Mouse (Mus musculus) forebrain, embryonic 15.5 days (tissue): ENCODE data around the gene Ube2h. TPM values are rescaled to one million over a fixed set of nuclear protein-coding genes. Genes with fewer than 3 reads are reported as not detected.

ENCODE experiments used
- ATAC-seq: fragments of 200-750 bp; cut with Nextera tagmentation; replicated peaks from 2 replicates; pipeline ENCODE4 v1.8.0; 2017; ENCODE audit warnings: mild to moderate bottlenecking, moderate TSS enrichment, moderate library complexity
- H3K27ac ChIP-seq: fragments of 300-500 bp; sonication (generic); replicated peaks from 2 replicates; pipeline ENCODE4 v1.5.1; 2015; ENCODE audit warnings: mild to moderate bottlenecking, inconsistent platforms
- H3K27me3 ChIP-seq: fragments of 300-500 bp; sonication (generic); 2 replicates; pipeline ENCODE4 v1.6.1; 2015; ENCODE audit warnings: inconsistent platforms
- H3K36me3 ChIP-seq: fragments of 300-500 bp; sonication (generic); 2 replicates; pipeline ENCODE4 v1.6.1; 2015; ENCODE audit warnings: mild to moderate bottlenecking, inconsistent platforms
- H3K4me1 ChIP-seq: fragments of 300-500 bp; sonication (generic); 2 replicates; pipeline ENCODE4 v1.6.1; 2015; ENCODE audit warnings: inconsistent platforms
- H3K4me2 ChIP-seq: fragments of 300-500 bp; sonication (generic); replicated peaks from 2 replicates; pipeline ENCODE4 v1.6.1; 2015; ENCODE audit warnings: mild to moderate bottlenecking, inconsistent platforms
- H3K4me3 ChIP-seq: fragments of 300-500 bp; sonication (generic); 2 replicates; pipeline ENCODE4 v1.5.1; 2015; ENCODE audit warnings: mild to moderate bottlenecking, inconsistent platforms
- H3K9ac ChIP-seq: fragments of 300-500 bp; sonication (generic); replicated peaks from 2 replicates; pipeline ENCODE4 v1.6.1; 2015; ENCODE audit warnings: mild to moderate bottlenecking, inconsistent platforms
- H3K9me3 ChIP-seq: fragments of 300-500 bp; sonication (generic); 2 replicates; pipeline ENCODE4 v1.6.1; 2016; ENCODE audit warnings: inconsistent platforms
- WGBS: fragments of 180-500 bp; shearing (Covaris S2); methylation state at CpG from one replicate; pipeline ENCODE4 v1.1.7; 2015; ENCODE audit warnings: mixed read lengths; 5-methylcytosine and 5-hydroxymethylcytosine counted together
- polyA plus RNA-seq: library from polyadenylated mRNA; unstranded; fragments of >200 nt; fragmentation: Nextera tagmentation; extraction: Ambion mirVana; gene quantifications from 2 replicates; pipeline ENCODE4 v1.2.1, GENCODE M21; 2015

Gene Ube2h
- polyA plus RNA-seq, 1 experiment from 2014 or later: 68.5 TPM

DNA sequence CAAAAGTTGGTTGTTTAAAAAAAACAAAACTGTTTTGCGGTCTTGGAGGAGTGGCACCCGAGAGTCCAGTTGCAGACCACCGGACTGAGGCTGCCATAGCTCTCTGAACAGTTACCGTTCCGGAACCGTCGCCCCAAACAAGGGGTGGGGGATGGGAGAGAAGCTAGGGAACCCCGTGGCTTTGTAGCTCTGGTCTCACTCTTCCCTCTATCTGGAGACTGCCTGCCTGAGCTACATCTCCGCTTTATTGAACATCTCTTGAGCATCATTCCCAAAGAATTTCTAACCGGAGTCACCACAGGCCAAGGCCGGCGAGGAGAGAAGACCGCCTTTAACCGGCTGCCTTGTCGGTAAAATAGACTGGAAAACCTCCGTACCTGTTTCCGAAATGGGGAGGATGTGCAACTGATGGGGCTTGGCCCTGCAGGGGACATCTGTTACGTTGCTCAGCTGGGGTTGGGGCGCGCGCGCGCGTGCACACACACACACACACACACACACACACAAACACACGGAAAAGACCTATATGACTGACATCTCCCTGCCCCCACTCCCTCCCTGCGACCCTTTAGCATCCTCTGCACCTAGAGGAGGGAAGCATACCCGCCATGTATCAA is 126.2 kb downstream of the Ube2h start:
- H3K4me3 ChIP-seq: no peak overlapping the region
- H3K27me3 ChIP-seq: peaks cover 77% of the 10 kb centered on the region
- WGBS: under 1% methylated on average over 27 of the region's 27 CpGs
- H3K36me3 ChIP-seq: no peaks in the 10 kb centered on the region
- no peak for ATAC-seq
- H3K9ac ChIP-seq: no peak overlapping the region
- no peak overlapping the region for H3K4me2 ChIP-seq
- no peaks in the 10 kb centered on the region for H3K9me3 ChIP-seq
- no peak overlapping the region for H3K27ac ChIP-seq
- H3K4me1 ChIP-seq: peaks cover 36% of the 10 kb centered on the region

DNA sequence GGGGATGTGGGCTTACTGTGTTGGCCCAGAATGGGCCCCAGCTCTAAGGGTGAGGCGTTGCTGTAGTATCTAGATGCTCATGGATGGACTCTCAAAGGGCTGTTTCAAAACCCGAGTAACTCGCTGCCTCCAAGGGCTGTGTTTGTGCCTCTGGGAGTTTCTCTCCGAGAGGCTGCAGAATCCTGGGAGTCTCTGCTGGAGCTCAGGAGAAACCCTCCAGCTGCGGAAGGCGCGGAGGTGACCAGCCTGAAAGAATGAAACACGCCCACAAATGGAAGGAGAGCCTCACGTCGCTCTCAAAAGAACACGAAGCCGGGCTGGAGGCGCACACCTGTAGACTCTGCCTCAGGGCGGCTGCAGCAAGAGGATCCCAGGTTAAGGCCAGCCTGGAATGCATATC is 127.0 kb downstream of the Ube2h start:
- Histone ChIP-seq H3K4me1 (peaks cover 41% of the 10 kb centered on the region), H3K4me3 (no peak overlapping the region), H3K27ac (no peak overlapping the region)

DNA sequence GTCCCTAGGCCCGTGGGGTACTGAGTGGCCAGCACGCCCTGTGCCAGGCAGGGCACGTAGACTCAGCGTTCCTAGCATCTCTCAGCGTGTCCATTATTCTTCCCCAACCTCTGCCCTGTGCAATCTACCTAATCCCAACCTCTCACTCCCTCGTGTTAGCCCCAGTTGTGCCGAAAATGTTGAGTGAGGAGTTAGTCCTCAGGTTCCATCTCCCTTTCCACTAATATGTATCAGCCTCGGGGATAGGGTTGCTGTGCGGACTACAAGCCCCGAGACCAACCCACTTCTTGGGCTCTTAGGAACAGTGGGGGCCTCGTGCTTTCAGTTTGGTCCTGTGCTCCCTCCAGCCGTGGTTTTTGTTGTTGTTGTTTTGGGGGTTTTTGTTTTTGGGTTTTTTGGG is 127.8 kb downstream of the Ube2h start:
- 3% methylated on average over 12 of the region's 12 CpGs for WGBS

More for the DNA sequence above, 127.0 kb downstream of the Ube2h start:
- ATAC-seq: no peak
- Histone ChIP-seq H3K36me3 (no peaks in the 10 kb centered on the region), H3K9ac (no peak overlapping the region), H3K9me3 (no peaks in the 10 kb centered on the region), H3K4me2 (no peak overlapping the region), H3K27me3 (peaks cover 84% of the 10 kb centered on the region)
- WGBS: 2% methylated on average over 14 of the region's 14 CpGs

DNA sequence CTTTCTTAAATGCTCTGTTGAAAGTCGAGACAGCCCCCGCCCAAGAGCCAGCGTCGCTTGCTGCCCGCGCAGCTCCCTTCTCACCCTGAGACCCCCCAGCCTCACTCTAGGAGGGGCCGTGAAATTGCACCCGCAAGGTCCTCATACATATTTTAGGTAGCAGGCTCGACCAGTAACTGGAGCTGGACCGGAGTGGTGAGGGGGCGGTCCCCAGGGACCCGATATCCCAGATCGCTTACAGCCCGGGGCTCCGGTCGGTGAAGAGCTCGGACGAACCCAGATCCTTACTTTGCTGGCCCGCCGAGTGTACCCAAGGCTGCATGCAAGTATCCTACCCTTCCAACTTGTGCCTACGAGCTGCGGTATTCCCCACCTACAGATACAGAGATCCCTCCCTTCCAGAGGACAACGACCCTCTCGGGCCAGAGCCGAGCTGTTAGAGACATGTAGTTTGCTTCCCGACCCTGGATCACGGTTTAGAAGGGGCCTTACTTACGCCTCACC is 128.4 kb downstream of the Ube2h start:
- H3K36me3 ChIP-seq: no peaks in the 10 kb centered on the region
- H3K4me2 ChIP-seq: peak overlapping the region; percentile 14; the same call in 1 of the 2 replicates
- H3K9ac ChIP-seq: no peak overlapping the region
- no peak overlapping the region for H3K27ac ChIP-seq
- H3K4me3 ChIP-seq: peak overlapping the region; percentile 14; the same call in 1 of the 2 replicates
- WGBS: 2% methylated on average over 28 of the region's 28 CpGs
- H3K27me3 ChIP-seq: peaks cover 88% of the 10 kb centered on the region
- H3K4me1 ChIP-seq: peaks cover 41% of the 10 kb centered on the region
- no peak for ATAC-seq
- H3K9me3 ChIP-seq: no peaks in the 10 kb centered on the region

More for the DNA sequence above, 127.8 kb downstream of the Ube2h start:
- H3K4me3 ChIP-seq: no peak overlapping the region
- H3K27me3 ChIP-seq: peaks cover 88% of the 10 kb centered on the region
- no peaks in the 10 kb centered on the region for H3K9me3 ChIP-seq
- ATAC-seq: no peak
- H3K4me2 ChIP-seq: no peak overlapping the region
- H3K27ac ChIP-seq: no peak overlapping the region
- H3K36me3 ChIP-seq: no peaks in the 10 kb centered on the region
- H3K4me1 ChIP-seq: peaks cover 41% of the 10 kb centered on the region
- H3K9ac ChIP-seq: no peak overlapping the region

DNA sequence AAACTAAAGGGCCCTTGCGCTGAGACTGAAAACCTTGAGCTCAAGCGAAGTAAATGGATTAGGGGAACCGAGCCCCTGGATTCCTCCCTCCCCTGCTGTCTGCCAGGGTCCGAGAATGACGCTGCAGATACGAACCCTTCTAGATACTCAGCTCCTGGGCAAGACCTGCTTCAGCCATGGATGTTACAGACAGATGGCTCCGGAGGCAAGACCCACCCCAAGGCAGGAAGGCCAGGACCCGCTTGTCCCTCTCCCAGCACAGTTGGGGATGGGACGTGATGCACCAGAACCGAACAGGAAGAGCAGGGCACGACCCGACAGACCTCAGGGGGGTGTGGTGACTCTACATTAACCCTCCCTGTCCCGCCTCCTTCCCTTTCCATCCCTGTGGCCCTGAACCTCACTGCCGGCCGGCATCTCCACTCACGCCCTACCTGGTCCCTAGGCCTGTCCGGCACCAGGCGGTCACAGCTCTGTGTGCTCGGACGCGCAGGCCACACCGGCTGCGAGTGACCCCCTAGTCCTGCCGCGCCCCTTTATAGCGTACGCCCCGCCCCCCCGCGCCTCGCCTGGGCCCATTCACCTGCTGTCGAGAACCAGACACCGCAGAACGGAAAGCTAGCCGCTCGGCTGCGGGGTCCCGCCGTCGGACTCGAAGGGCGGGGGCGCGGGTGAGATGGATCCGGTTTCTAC is 129.0 kb downstream of the Ube2h start:
- Histone ChIP-seq H3K27ac (no peak overlapping the region), H3K27me3 (peaks cover 87% of the 10 kb centered on the region), H3K9me3 (no peaks in the 10 kb centered on the region), H3K4me2 (peak overlapping the region; percentile 14), H3K4me3 (peak overlapping the region; percentile 14; the same call in 1 of the 2 replicates), H3K9ac (no peak overlapping the region), H3K36me3 (no peaks in the 10 kb centered on the region), H3K4me1 (peaks cover 41% of the 10 kb centered on the region)
- no peak for ATAC-seq
- WGBS: under 1% methylated on average over 45 of the region's 45 CpGs

DNA sequence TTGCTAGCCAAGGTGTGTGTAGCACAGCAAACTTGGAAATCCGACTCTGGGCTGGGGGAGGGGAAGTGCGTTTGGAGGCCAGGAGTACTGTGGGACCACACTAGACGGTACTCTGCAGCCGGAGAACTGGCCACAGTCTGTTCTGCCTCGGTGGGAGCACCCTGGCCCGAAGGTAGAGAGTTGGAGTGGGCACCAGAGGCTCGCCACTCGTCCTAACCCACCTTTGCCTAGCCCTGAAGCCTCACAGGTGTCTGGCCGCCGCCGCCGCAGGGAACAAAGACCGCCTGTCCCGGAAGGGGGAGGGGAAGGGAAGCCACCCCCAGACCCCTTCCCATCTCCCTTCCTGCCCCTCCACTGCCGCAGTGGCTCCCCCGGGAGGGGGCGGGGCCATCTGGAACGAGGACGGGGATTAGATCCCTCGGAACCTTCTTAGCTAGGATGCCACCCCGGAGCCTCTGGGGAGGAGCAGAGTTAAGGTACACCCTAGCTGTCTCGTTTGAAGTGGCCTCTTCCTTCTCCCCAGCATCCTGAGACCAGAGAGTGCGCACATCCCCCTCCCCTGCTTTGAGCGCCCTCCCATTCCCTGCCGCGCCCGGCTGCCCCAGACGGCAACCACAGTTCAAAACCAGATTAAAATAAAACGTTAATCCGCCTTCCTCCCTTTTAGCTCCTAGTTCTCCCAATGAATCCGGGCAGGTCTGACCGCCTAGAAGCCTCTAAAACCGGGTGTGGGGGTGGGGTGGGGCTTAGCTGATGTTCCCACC is 129.7 kb downstream of the Ube2h start:
- peaks cover 41% of the 10 kb centered on the region for H3K4me1 ChIP-seq
- peak overlapping the region; percentile 16; the same call in 1 of the 2 replicates for H3K4me3 ChIP-seq
- ATAC-seq: no peak
- no peaks in the 10 kb centered on the region for H3K9me3 ChIP-seq
- peak overlapping the region; percentile 16; the same call in 1 of the 2 replicates for H3K4me2 ChIP-seq
- H3K9ac ChIP-seq: no peak overlapping the region
- no peaks in the 10 kb centered on the region for H3K36me3 ChIP-seq
- peaks cover 85% of the 10 kb centered on the region for H3K27me3 ChIP-seq
- 1% methylated on average over 32 of the region's 33 CpGs for WGBS
- no peak overlapping the region for H3K27ac ChIP-seq

DNA sequence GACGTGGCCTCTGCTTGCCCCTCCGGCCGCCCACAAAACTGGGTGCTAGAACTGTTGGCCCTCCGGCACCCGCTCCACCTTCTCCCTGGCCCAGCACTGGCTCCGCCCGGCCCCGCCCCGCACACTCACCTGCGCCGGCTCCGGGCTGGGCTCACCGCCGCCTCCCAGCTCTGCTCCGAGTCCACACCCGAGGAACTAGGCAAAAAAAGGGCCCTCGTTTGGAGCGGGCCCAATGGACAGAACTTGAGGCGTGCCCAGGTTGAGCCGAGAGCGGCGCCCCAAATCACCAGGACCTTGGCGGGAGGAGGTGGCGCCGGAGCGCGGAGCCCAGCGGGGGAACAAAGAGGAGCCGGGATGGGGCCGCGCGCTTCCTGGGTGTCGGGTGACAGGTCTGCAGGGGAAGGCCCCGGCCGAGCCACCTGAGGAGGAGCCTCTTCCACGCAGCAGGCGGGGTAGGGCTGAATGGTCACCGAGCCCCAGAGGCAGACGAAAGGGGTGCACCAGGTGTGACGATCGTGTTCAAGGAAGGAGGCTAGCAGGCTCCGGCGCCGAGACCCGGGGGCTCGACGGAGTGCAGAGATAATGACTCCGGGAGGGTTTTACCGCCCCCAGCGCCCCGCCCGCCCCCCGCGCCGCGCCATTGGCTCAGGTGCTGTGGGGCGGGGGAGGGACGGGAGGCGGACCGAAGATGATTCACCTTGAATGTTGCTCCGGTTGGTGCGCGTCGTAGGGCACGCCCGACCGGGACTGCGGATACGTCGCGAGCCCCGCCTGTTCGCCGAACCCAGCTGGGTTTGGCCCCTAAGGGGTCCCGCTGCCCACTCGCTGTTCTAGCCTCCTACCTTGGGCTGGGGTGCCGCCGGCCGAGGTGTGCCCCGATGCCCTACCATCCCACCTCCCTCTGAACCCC is 130.5 kb downstream of the Ube2h start:
- Histone ChIP-seq H3K9me3 (no peaks in the 10 kb centered on the region), H3K27me3 (peaks cover 76% of the 10 kb centered on the region), H3K27ac (no peak overlapping the region), H3K36me3 (no peaks in the 10 kb centered on the region), H3K4me3 (peak overlapping the region; percentile 16), H3K4me1 (peaks cover 38% of the 10 kb centered on the region), H3K4me2 (peak overlapping the region; percentile 16), H3K9ac (no peak overlapping the region)
- WGBS: 1% methylated on average over 74 of the region's 80 CpGs
- no peak for ATAC-seq

DNA sequence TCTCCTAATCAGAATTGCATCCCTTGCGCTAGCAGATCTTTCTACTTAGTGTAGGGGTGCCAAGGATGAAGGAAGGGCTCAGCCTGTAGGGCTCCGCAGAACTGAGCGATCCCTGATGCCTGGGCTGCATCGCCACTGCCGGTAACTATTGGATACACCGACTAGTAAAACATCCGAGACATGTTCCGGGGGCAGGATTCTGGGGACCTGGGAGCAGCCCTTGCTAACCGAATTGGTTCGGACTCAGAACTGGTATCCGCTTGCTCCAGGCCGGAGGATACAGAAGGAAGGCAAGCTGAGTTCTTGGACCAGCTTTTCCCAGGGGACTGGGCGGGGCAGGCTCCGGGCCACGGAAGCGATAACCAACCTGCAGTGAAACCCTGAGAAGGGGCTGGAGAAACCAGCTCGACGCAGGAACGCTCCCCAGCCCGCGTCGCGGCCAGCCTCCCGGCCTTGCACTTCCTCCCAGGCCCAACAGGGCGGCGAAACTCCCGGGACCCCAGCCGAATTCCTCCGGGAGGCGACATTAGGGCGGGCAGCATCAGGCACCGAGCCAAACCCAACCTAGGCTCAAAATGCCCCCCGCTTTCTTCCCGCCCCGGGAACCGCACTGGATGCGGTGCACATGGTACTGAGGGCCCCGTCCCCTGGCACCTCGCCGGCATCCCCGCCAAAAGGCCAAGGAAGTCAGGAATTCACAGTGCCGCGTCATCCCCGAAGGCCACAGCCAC is 131.4 kb downstream of the Ube2h start:
- H3K4me3 ChIP-seq: peak overlapping the region; percentile 16
- H3K36me3 ChIP-seq: no peaks in the 10 kb centered on the region
- H3K9me3 ChIP-seq: no peaks in the 10 kb centered on the region
- no peak overlapping the region for H3K27ac ChIP-seq
- peaks cover 33% of the 10 kb centered on the region for H3K4me1 ChIP-seq
- H3K4me2 ChIP-seq: peak overlapping the region; percentile 16
- no peak for ATAC-seq
- WGBS: 2% methylated on average over 44 of the region's 44 CpGs
- H3K9ac ChIP-seq: no peak overlapping the region
- H3K27me3 ChIP-seq: peaks cover 73% of the 10 kb centered on the region

DNA sequence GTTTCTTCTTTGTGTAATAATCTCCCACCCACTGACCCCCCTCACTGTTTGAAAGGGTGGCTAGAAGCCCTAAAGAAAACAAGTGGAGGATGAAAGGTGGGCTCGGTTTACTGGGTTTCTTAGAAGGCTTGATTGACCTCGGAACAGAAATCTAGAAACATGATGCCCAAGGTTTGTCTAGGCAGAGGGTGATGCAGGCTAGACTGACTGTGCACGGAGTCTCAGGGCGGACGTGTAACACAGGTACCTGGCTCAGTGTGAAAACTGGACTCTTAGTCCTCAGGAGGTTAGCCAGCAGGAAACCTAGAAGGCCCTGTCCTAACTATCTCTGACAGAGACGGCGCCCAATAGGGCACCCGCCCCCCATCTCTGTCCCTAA is 131.9 kb downstream of the Ube2h start:
- WGBS: 10% methylated on average over 8 of the region's 8 CpGs
- no peak overlapping the region for H3K4me3 ChIP-seq
- ATAC-seq: no peak
- no peak overlapping the region for H3K9ac ChIP-seq
- H3K27me3 ChIP-seq: peaks cover 70% of the 10 kb centered on the region
- H3K36me3 ChIP-seq: no peaks in the 10 kb centered on the region
- H3K27ac ChIP-seq: no peak overlapping the region
- no peaks in the 10 kb centered on the region for H3K9me3 ChIP-seq
- H3K4me2 ChIP-seq: no peak overlapping the region
- H3K4me1 ChIP-seq: peaks cover 32% of the 10 kb centered on the region

DNA sequence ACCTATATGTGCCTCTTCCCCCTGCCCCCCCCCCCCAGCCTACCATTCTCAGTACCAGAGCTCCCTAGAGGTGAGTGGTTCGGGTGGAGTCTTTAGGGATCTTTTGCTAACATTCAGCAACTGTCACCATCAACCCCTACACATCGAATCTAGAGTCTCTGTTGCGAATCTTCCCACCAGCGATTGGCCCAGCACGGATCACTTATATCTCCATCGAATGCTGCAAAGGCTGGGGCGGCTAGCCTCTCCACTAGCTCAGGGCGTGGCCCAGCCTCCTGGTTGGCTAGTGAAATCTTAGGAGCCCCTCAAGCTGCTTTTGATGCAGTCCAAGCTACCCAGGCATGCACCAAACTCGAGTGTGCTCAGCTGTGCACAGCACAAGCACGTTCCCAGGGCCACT is 132.4 kb downstream of the Ube2h start:
- Histone ChIP-seq H3K9ac (no peak overlapping the region), H3K36me3 (no peaks in the 10 kb centered on the region), H3K27me3 (peaks cover 65% of the 10 kb centered on the region), H3K4me1 (peaks cover 32% of the 10 kb centered on the region), H3K27ac (no peak overlapping the region), H3K9me3 (no peaks in the 10 kb centered on the region), H3K4me2 (no peak overlapping the region), H3K4me3 (no peak overlapping the region)
- ATAC-seq: no peak
- WGBS: 22% methylated on average over 10 of the region's 10 CpGs

DNA sequence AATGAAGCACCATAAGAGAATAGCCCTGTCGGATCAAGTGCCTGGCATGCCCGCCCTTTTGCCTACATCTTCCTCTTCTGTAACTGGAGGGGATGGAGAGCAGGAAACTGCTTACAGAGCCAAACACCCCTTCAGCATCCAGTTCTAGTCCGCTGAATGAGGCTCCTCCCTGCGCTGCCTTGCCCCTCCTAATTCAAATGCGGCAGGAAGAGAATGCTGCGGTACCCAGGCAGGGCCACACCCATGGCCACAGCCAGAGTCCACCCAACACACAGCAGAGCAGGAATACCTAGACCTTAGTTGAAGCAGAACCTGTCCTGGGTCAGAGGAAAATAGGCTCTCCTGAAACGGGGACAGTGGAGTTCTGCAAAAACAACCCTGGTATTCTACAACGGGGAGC is 133.1 kb downstream of the Ube2h start:
- 24% methylated on average over 8 of the region's 8 CpGs for WGBS
- H3K27ac ChIP-seq: no peak overlapping the region
- peaks cover 59% of the 10 kb centered on the region for H3K27me3 ChIP-seq
- no peaks in the 10 kb centered on the region for H3K36me3 ChIP-seq
- no peak overlapping the region for H3K4me3 ChIP-seq
- H3K4me1 ChIP-seq: peaks cover 32% of the 10 kb centered on the region
- H3K9ac ChIP-seq: no peak overlapping the region
- H3K4me2 ChIP-seq: no peak overlapping the region
- no peak for ATAC-seq
- no peaks in the 10 kb centered on the region for H3K9me3 ChIP-seq
